Mouse (Mus musculus) ES-CJ7 (cell line): Measurements from ENCODE around the gene Tal1.

Experiments
- DNase-seq: peaks from one replicate; pipeline ENCODE4 v3.0.0; 2011; ENCODE audit warnings: low read depth, low spot score

The Tal1 gene

GRCm38 (mm10) chr4:115113266-115113665 is 57.0 kb downstream of the Tal1 start:
- no peak for DNase-seq

GRCm38 (mm10) chr4:115119642-115120041 is 63.4 kb downstream of the Tal1 start:
- no peak for DNase-seq

- DNase-seq: no peak
Measured at GRCm38 (mm10) chr4:115121162-115121561, 64.9 kb downstream of the Tal1 start.
